Mouse (Mus musculus) liver, postnatal 0 days (tissue): ENCODE data around the gene Hist1h3g.

Experiments used
- CTCF ChIP-seq: sonication (generic); IDR thresholded peaks from 2 replicates; pipeline ENCODE4 v1.5.1; 2016; ENCODE audit warnings: antibody characterized with exemption, low read depth
- EP300 ChIP-seq: IDR thresholded peaks from 2 replicates; pipeline ENCODE4 v1.6.1; 2016; ENCODE audit warnings: antibody characterized with exemption, low read depth, mild to moderate bottlenecking

DNA sequence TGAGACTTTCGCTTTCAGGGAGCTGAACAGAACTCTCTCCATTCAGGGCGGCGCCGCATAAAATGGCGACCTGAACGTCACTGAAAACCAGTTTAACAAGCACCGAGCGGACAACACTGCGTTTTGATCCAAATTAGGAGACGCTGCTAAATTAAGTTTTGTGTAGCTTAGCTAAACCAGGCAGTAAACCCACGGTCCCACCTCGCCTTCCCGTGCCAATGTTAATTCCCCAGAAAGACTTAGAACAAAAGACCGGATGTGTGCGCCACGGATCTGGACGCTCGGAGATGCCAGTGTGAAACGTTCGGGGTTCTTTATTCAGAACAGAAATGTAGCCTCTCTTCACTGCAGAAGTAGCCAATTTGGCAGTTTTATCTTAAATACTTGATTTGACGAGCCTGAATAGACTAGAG, 49.8 kb downstream of the Hist1h3g start:
- TF ChIP-seq CTCF (no peak), EP300 (0 out of 2 replicates have a peak, but pooled peaks have one; percentile 42)
